14 mouse cellular contexts compared by ENCODE assay signal in genomic region chr3:122894772-122895171, GRCm38 (mm10). TPM values are rescaled to one million over a fixed set of nuclear protein-coding genes. Genes with fewer than 3 reads are reported as not detected.
"Had no signal": no experiment of that assay in that cellular context is flagged by ENCODE, and none has a peak within 500 bp of the region (broad histone marks: within the 10 kb centered on the region; RNA-seq: fewer than 3 reads in every experiment).

Fabp2 (plus strand) TSS chr3:122895072.

- H3K27me3 ChIP-seq: kidney, embryonic 15.5 days; neural tube, embryonic 15.5 days had no signal

- H3K4me1 ChIP-seq: kidney, embryonic 15.5 days; limb, embryonic 10.5 days; neural tube, embryonic 15.5 days had no signal

- H3K4me2 ChIP-seq: kidney, embryonic 15.5 days; neural tube, embryonic 15.5 days had no signal

- H3K4me3 ChIP-seq: kidney, embryonic 15.5 days; left cerebral cortex, adult 2 months; limb, embryonic 10.5 days; myocyte; neural tube, embryonic 15.5 days had no signal

- H3K9ac ChIP-seq: kidney, embryonic 15.5 days; neural tube, embryonic 15.5 days had no signal

- H3K9me3 ChIP-seq: kidney, embryonic 15.5 days; limb, embryonic 10.5 days; neural tube, embryonic 15.5 days had no signal

- H3K36me3 ChIP-seq: kidney, embryonic 15.5 days; limb, embryonic 10.5 days; neural tube, embryonic 15.5 days had no signal

- DNase-seq: kidney, adult 2 months; kidney, postnatal 14 days; lung, adult 18-20 months; midbrain, embryonic 14.5 days; spleen, adult 18-20 months had no signal

- H3K27ac ChIP-seq: kidney, embryonic 15.5 days; left cerebral cortex, adult 2 months; limb, embryonic 10.5 days; neural tube, embryonic 15.5 days had no signal

RNA-seq across cellular contexts. Expression of gene Fabp2, which starts in this region (rescaled TPM):
- total RNA-seq: layer of hippocampus, postnatal 25 days; left cerebral cortex, adult 2 months; left cerebral cortex, postnatal 14 days had no signal
- polyA plus RNA-seq: kidney, adult 2 months; limb, embryonic 10.5 days; limb, embryonic 14.5 days; midbrain, embryonic 14.5 days; myocyte; neural tube, embryonic 11.5 days; neural tube, embryonic 15.5 days had no signal
